Mouse (Mus musculus): Measurements from ENCODE around the gene Sox10. TPM values are rescaled to one million over a fixed set of nuclear protein-coding genes. Genes with fewer than 3 reads are reported as not detected.

The Sox10 gene
- polyA plus RNA-seq, 2 experiments: 0.12 to 0.14 TPM

DNA sequence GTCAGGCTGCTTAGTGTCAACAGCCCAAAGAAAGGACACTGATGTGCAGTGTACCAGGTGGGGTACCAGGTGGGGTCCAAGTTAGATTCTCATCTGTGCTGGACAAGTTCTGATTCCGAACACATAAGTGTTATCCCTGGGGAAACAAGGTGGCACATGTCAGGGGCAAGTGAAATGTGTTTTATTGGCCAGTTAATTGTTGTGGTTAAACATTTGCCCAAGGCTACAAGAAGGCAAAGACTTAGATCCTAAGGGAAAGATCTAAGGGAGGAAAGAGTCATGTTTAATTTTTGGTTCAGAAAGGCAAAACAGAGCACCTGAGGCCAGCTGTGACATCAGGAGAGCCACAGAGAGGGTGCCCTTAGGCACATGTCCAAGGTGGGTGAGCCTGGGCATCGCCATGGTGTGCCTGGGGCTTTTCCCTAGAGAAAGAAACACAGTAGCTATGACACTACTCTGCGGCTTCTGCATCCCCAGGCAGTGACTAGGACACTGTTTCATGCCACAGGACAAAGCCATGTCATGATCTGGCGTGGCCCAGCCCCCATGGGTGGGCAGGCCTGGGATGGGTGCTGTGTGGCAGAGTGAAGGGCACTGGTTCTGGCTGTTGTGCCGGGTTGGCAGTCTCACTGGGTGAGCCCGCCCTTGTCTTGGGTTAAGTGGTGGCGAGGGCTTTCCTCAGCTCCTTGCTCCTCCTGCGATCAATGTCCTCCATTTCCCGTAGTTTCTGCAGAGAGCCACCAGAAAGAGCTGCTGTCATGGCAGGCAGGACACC is 30.4 kb downstream of the Sox10 start:
- Histone ChIP-seq H3K9me3 (ENCODE audit: control insufficient read depth, low read length) (no peaks in the 10 kb centered on the region), H3K27ac (no peak overlapping the region), H3K4me3 (ENCODE audit: insufficient read depth in 1 of 2, low read depth in 2 of 2, low read length in 2 of 2) (no peak overlapping the region), H3K4me2 (ENCODE audit: low read depth) (no peak overlapping the region), H3K36me3 (replicated peaks; ENCODE audit: control insufficient read depth, insufficient read depth, low read depth) (no peaks in the 10 kb centered on the region), H3K9ac (replicated peaks) (no peak overlapping the region), H3K27me3 (ENCODE audit: control insufficient read depth, insufficient read depth, low read length) (no peaks in the 10 kb centered on the region), H3K4me1 (replicated peaks; ENCODE audit: control insufficient read depth in 2 of 2, insufficient read depth in 2 of 2, low read length in 1 of 2) (no peaks in the 10 kb centered on the region)
- ATAC-seq (ENCODE audit: insufficient read depth): no peak
- TF ChIP-seq CTCF (IDR thresholded peaks at IDR 0.05; ENCODE audit: low read depth): no peak
- no peak for TF ChIP-seq EP300 (IDR thresholded peaks at IDR 0.05; ENCODE audit: low read depth)
- 62% methylated on average over 9 of the region's 9 CpGs for WGBS (ENCODE audit: insufficient replicate concordance)
- DNase-seq (ENCODE audit: low read depth in 3 of 3, low spot score in 3 of 3): no peak

DNA sequence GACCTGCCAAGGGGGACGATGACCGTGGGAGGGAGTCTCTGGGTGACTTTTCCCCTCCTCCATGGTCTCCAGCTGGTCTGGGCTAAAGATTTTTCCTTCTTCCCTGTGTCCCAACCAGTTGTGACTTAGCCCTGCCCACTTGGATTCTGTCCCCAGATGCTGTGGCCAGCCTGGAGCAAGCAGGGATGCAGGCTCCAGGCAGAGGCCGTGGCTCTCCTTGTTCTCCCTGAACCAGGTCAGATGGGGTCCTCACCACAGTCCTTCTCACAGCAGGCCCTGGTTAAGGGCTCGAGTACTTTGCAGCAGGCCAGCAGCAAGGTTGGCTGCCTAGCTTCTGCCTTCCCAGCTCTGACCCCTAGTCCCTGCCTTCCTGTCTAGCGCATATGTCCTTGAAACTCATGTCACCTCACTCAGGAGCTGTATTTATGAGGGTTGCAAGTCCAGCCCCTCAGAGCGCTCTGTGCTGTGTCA is 31.8 kb downstream of the Sox10 start:
- TF ChIP-seq EP300 (IDR thresholded peaks at IDR 0.05; ENCODE audit: low read depth): no peak
- no peak for TF ChIP-seq CTCF (IDR thresholded peaks at IDR 0.05; ENCODE audit: low read depth)
- Histone ChIP-seq H3K4me2 (ENCODE audit: low read depth) (no peak overlapping the region), H3K9ac (replicated peaks) (no peak overlapping the region), H3K9me3 (ENCODE audit: control insufficient read depth, low read length) (no peaks in the 10 kb centered on the region), H3K27ac (no peak overlapping the region), H3K27me3 (ENCODE audit: control insufficient read depth, insufficient read depth, low read length) (no peaks in the 10 kb centered on the region), H3K36me3 (replicated peaks; ENCODE audit: control insufficient read depth, insufficient read depth, low read depth) (no peaks in the 10 kb centered on the region), H3K4me1 (replicated peaks; ENCODE audit: control insufficient read depth in 2 of 2, insufficient read depth in 2 of 2, low read length in 1 of 2) (no peaks in the 10 kb centered on the region), H3K4me3 (ENCODE audit: insufficient read depth in 1 of 2, low read depth in 2 of 2, low read length in 2 of 2) (no peak overlapping the region)
- no peak for ATAC-seq (ENCODE audit: insufficient read depth)
- DNase-seq (ENCODE audit: low read depth in 3 of 3, low spot score in 3 of 3): no peak
- 70% methylated on average over 6 of the region's 6 CpGs for WGBS (ENCODE audit: insufficient replicate concordance)

DNA sequence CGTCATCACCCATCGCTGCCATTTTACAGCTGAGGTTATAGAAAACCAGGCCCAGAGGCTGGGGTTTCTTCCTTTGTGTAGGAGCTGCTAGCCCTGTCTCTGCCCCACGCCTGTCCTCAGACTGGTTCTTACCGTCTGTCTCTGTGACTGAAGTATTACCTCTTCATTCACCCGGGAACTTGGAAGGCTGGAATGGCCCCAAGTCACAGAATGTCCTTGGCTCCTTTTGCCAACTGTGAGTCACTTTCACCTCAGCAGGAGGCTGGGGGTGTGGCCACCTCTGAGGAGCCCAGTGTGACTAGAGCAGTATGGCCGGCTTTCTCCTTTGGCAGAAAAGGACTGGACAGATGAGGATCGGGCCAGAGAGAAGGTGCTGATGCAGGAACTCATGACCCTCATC is 33.6 kb downstream of the Sox10 start:
- Histone ChIP-seq H3K4me2 (ENCODE audit: low read depth) (no peak overlapping the region), H3K36me3 (replicated peaks; ENCODE audit: control insufficient read depth, insufficient read depth, low read depth) (no peaks in the 10 kb centered on the region)

DNA sequence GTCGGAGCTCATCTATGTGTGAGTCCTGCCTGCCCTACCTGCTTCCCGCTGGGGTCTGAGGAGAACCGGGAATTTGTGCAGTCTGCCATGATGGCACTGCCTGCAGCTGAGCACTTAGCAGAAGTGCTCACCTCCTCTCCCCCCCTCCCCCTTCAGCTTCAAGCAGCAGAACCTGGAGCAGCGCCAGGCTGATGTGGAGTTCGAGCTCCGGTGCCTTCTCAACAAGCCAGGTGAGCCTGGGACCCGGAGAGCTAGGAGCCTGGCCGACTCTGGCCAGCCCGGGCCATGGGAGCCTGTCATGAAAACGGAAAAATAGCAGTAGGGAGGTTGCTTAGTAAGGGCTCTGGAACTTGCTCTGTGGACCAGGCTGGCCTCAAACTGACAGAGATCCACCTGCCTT is 34.3 kb downstream of the Sox10 start:
- Histone ChIP-seq H3K4me2 (ENCODE audit: low read depth) (no peak overlapping the region), H3K27ac (no peak overlapping the region), H3K9ac (replicated peaks) (no peak overlapping the region), H3K9me3 (ENCODE audit: control insufficient read depth, low read length) (no peaks in the 10 kb centered on the region), H3K36me3 (replicated peaks; ENCODE audit: control insufficient read depth, insufficient read depth, low read depth) (no peaks in the 10 kb centered on the region), H3K27me3 (ENCODE audit: control insufficient read depth, insufficient read depth, low read length) (no peaks in the 10 kb centered on the region), H3K4me3 (ENCODE audit: insufficient read depth in 1 of 2, low read depth in 2 of 2, low read length in 2 of 2) (no peak overlapping the region), H3K4me1 (replicated peaks; ENCODE audit: control insufficient read depth in 2 of 2, insufficient read depth in 2 of 2, low read length in 1 of 2) (no peaks in the 10 kb centered on the region)
- 82% methylated on average over 10 of the region's 10 CpGs for WGBS (ENCODE audit: insufficient replicate concordance)
- TF ChIP-seq CTCF (IDR thresholded peaks at IDR 0.05; ENCODE audit: low read depth) (no peak), EP300 (IDR thresholded peaks at IDR 0.05; ENCODE audit: low read depth) (no peak)
- no peak for ATAC-seq (ENCODE audit: insufficient read depth)
- DNase-seq (ENCODE audit: low read depth in 3 of 3, low spot score in 3 of 3): no peak

More for the DNA sequence above, 33.6 kb downstream of the Sox10 start:
- Histone ChIP-seq H3K9me3 (ENCODE audit: control insufficient read depth, low read length) (no peaks in the 10 kb centered on the region), H3K4me3 (ENCODE audit: insufficient read depth in 1 of 2, low read depth in 2 of 2, low read length in 2 of 2) (no peak overlapping the region), H3K9ac (replicated peaks) (no peak overlapping the region), H3K27me3 (ENCODE audit: control insufficient read depth, insufficient read depth, low read length) (no peaks in the 10 kb centered on the region), H3K4me1 (replicated peaks; ENCODE audit: control insufficient read depth in 2 of 2, insufficient read depth in 2 of 2, low read length in 1 of 2) (no peaks in the 10 kb centered on the region), H3K27ac (no peak overlapping the region)
- ATAC-seq (ENCODE audit: insufficient read depth): no peak
- no peak for TF ChIP-seq CTCF (IDR thresholded peaks at IDR 0.05; ENCODE audit: low read depth)
- TF ChIP-seq EP300 (IDR thresholded peaks at IDR 0.05; ENCODE audit: low read depth): no peak
- WGBS (ENCODE audit: insufficient replicate concordance): 75% methylated on average over 7 of the region's 7 CpGs
- no peak for DNase-seq (ENCODE audit: low read depth in 3 of 3, low spot score in 3 of 3)

DNA sequence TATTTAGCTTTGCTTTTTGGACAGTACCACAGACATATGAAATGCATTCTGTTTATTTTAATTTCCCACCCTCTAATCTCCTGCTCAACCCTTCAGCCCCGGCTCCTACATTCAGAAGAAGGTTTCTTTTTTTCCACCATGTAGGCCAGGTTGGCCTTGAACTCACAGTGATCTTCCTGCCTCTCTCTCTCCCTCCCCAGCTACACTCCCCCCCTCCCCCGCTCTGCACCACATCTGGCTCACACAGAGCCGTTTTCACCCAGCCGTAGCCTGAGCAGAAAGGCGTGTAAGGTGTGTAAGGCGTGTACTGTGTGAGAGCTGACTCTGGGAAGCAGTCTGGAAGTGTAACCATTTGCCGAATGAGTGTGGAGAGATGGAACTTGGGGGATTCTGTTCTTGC is 35.7 kb downstream of the Sox10 start:
- WGBS (ENCODE audit: insufficient replicate concordance): 70% methylated on average over 7 of the region's 7 CpGs
- Histone ChIP-seq H3K27ac (no peak overlapping the region), H3K36me3 (replicated peaks; ENCODE audit: control insufficient read depth, insufficient read depth, low read depth) (no peaks in the 10 kb centered on the region), H3K4me2 (ENCODE audit: low read depth) (no peak overlapping the region), H3K9ac (replicated peaks) (no peak overlapping the region), H3K27me3 (ENCODE audit: control insufficient read depth, insufficient read depth, low read length) (no peaks in the 10 kb centered on the region), H3K4me3 (ENCODE audit: insufficient read depth in 1 of 2, low read depth in 2 of 2, low read length in 2 of 2) (no peak overlapping the region), H3K4me1 (replicated peaks; ENCODE audit: control insufficient read depth in 2 of 2, insufficient read depth in 2 of 2, low read length in 1 of 2) (no peaks in the 10 kb centered on the region), H3K9me3 (ENCODE audit: control insufficient read depth, low read length) (no peaks in the 10 kb centered on the region)
- no peak for ATAC-seq (ENCODE audit: insufficient read depth)
- no peak for TF ChIP-seq CTCF (IDR thresholded peaks at IDR 0.05; ENCODE audit: low read depth)
- DNase-seq (ENCODE audit: low read depth in 3 of 3, low spot score in 3 of 3): no peak
